Comparison of ENCODE assay signal across 9 mouse cellular contexts in genomic region chr9:65664163-65664562, GRCm38 (mm10). TPM values are rescaled to one million over a fixed set of nuclear protein-coding genes. Genes with fewer than 3 reads are reported as not detected.
DNase-seq lines count a peak whose midpoint lies in the region; ATAC-seq and TF ChIP-seq lines count a peak whose summit lies in the region.
"Had no signal": no experiment of that assay in that cellular context is flagged by ENCODE, and none has a peak within 500 bp of the region (broad histone marks: within the 10 kb centered on the region; RNA-seq: fewer than 3 reads in every experiment).

No protein-coding gene starts in this region.

- H3K4me1 ChIP-seq in midbrain, embryonic 11.5 days (ENCODE audit: control insufficient read depth, insufficient read depth, low read length): no peaks in the 10 kb centered on the region
- H3K4me1 ChIP-seq in midbrain, embryonic 16.5 days (ENCODE audit: control insufficient read depth, insufficient read depth, low read length): no peaks in the 10 kb centered on the region
- H3K4me1 ChIP-seq in embryonic facial prominence, embryonic 10.5 days: peaks cover 4% of the 10 kb centered on the region; the same call in 1 of the 2 replicates
- no peaks in the 10 kb centered on the region for H3K4me1 ChIP-seq in lung, embryonic 14.5 days (ENCODE audit: insufficient read depth)

- H3K27me3 ChIP-seq in midbrain, embryonic 11.5 days (ENCODE audit: control insufficient read depth, insufficient read depth, low read length): no peaks in the 10 kb centered on the region
- no peaks in the 10 kb centered on the region for H3K27me3 ChIP-seq in midbrain, embryonic 16.5 days (ENCODE audit: control insufficient read depth, insufficient read depth, low read depth, low read length)
- no peaks in the 10 kb centered on the region for H3K27me3 ChIP-seq in embryonic facial prominence, embryonic 10.5 days (replicated peaks; ENCODE audit: low read depth, poor library complexity, severe bottlenecking)
- no peaks in the 10 kb centered on the region for H3K27me3 ChIP-seq in lung, embryonic 14.5 days (ENCODE audit: insufficient read depth, low read length)

- no peak overlapping the region for H3K9ac ChIP-seq in midbrain, embryonic 11.5 days (ENCODE audit: low read length)
- H3K9ac ChIP-seq in midbrain, embryonic 16.5 days (ENCODE audit: low read depth, low read length): no peak overlapping the region
- H3K9ac ChIP-seq in lung, embryonic 14.5 days: no peak overlapping the region

- H3K9me3 ChIP-seq in midbrain, embryonic 11.5 days (ENCODE audit: control insufficient read depth, low read length): no peaks in the 10 kb centered on the region
- no peaks in the 10 kb centered on the region for H3K9me3 ChIP-seq in midbrain, embryonic 16.5 days (replicated peaks; ENCODE audit: control insufficient read depth, low read length, poor library complexity, severe bottlenecking)
- H3K9me3 ChIP-seq in embryonic facial prominence, embryonic 10.5 days: no peaks in the 10 kb centered on the region
- no peaks in the 10 kb centered on the region for H3K9me3 ChIP-seq in lung, embryonic 14.5 days (ENCODE audit: low read depth, low read length)

- DNase-seq in midbrain, embryonic 11.5 days (ENCODE audit: low spot score, missing footprints): peak; percentile 87
- DNase-seq in WW6 (ENCODE audit: low read depth, low spot score): peak; percentile 67
- DNase-seq in embryonic facial prominence, embryonic 10.5 days (ENCODE audit: low spot score): peak; percentile 73
- peak; percentile 83 for DNase-seq in lung, embryonic 14.5 days
- peak; percentile 40 for DNase-seq in right cerebral cortex, postnatal 25 days

- no peak overlapping the region for H3K4me2 ChIP-seq in midbrain, embryonic 11.5 days
- H3K4me2 ChIP-seq in midbrain, embryonic 16.5 days (ENCODE audit: low read length): no peak overlapping the region
- no peak overlapping the region for H3K4me2 ChIP-seq in lung, embryonic 14.5 days

- ATAC-seq in midbrain, embryonic 11.5 days (ENCODE audit: low FRiP score): no peak
- no peak for ATAC-seq in midbrain, embryonic 16.5 days
- peak; percentile 50 for ATAC-seq in inflammation-experienced regulatory T-cells, adult 6 months
- no peak for ATAC-seq in lung, embryonic 14.5 days (ENCODE audit: insufficient read depth)
- no peak for ATAC-seq in megakaryocyte-erythroid progenitor cell, adult 5-6 weeks (replicated peaks; ENCODE audit: low FRiP score, low TSS enrichment, poor library complexity, severe bottlenecking)

- no peak overlapping the region for H3K4me3 ChIP-seq in midbrain, embryonic 11.5 days (ENCODE audit: low read depth, low read length)
- H3K4me3 ChIP-seq in midbrain, embryonic 16.5 days (ENCODE audit: low read depth, low read length): no peak overlapping the region
- no peak overlapping the region for H3K4me3 ChIP-seq in embryonic facial prominence, embryonic 10.5 days
- H3K4me3 ChIP-seq in lung, embryonic 14.5 days (ENCODE audit: low read depth, low read length): no peak overlapping the region
- H3K4me3 ChIP-seq: myocyte had no signal

- no peak overlapping the region for H3K27ac ChIP-seq in midbrain, embryonic 11.5 days (ENCODE audit: low read depth, low read length)
- H3K27ac ChIP-seq in midbrain, embryonic 16.5 days (ENCODE audit: low read length): no peak overlapping the region
- H3K27ac ChIP-seq in embryonic facial prominence, embryonic 10.5 days (replicated peaks): no peak overlapping the region
- H3K27ac ChIP-seq in lung, embryonic 14.5 days (ENCODE audit: low read depth): no peak overlapping the region

- WGBS in midbrain, embryonic 11.5 days: 3% methylated on average over 3 of the region's 3 CpGs
- 4% methylated on average over 3 of the region's 3 CpGs for WGBS in midbrain, embryonic 16.5 days
- 3% methylated on average over 3 of the region's 3 CpGs for WGBS in embryonic facial prominence, embryonic 10.5 days
- WGBS in lung, embryonic 14.5 days: 2% methylated on average over 3 of the region's 3 CpGs

- H3K36me3 ChIP-seq in midbrain, embryonic 11.5 days (ENCODE audit: control insufficient read depth, insufficient read depth, low read length): no peaks in the 10 kb centered on the region
- no peaks in the 10 kb centered on the region for H3K36me3 ChIP-seq in midbrain, embryonic 16.5 days (ENCODE audit: control insufficient read depth, insufficient read depth, low read length)
- H3K36me3 ChIP-seq in embryonic facial prominence, embryonic 10.5 days (replicated peaks): no peaks in the 10 kb centered on the region
- H3K36me3 ChIP-seq in lung, embryonic 14.5 days (ENCODE audit: insufficient read depth): no peaks in the 10 kb centered on the region

- peak; percentile 89 for TF ChIP-seq CTCF in lung, embryonic 14.5 days (IDR thresholded peaks at IDR 0.05; ENCODE audit: low read depth)

RNA-seq across cellular contexts. Expression of gene Oaz2, which starts 3.6 kb away (rescaled TPM):
- polyA plus RNA-seq in midbrain, embryonic 11.5 days (2014; fragmentation: Nextera tagmentation; extraction: Ambion mirVana): 199 and 215 TPM in 2 replicates
- polyA plus RNA-seq in midbrain, embryonic 16.5 days (2015; fragmentation: Nextera tagmentation; extraction: Ambion mirVana): 384 and 407 TPM in 2 replicates
- 251 and 270 TPM in 2 replicates for polyA plus RNA-seq in embryonic facial prominence, embryonic 10.5 days (2016; fragmentation: Nextera tagmentation; extraction: Ambion mirVana)
- 10 to 100 TPM; 26.3 to 30.5 (median 26.9) TPM for polyA plus RNA-seq in inflammation-experienced regulatory T-cells, adult 6 months (2017; shearing (Covaris generic))
- 263 and 267 TPM in 2 replicates for polyA plus RNA-seq in lung, embryonic 14.5 days (2014; fragmentation: Nextera tagmentation; extraction: Ambion mirVana)
- total RNA-seq in megakaryocyte-erythroid progenitor cell, adult 5-6 weeks (2014; fragmentation: Nextera tagmentation): 22.1 and 23.4 TPM in 2 replicates
- 34.7 and 36.1 TPM in 2 replicates for total RNA-seq in megakaryocyte-erythroid progenitor cell, adult 5-6 weeks (2017)

RNA-seq across cellular contexts. Expression of gene Rbpms2, which starts 34.7 kb away (rescaled TPM):
- 19.7 and 24.0 TPM in 2 replicates for polyA plus RNA-seq in midbrain, embryonic 11.5 days (2014; fragmentation: Nextera tagmentation; extraction: Ambion mirVana)
- polyA plus RNA-seq in midbrain, embryonic 16.5 days (2015; fragmentation: Nextera tagmentation; extraction: Ambion mirVana): 2.9 TPM in 2 replicates
- 26.2 and 26.4 TPM in 2 replicates for polyA plus RNA-seq in embryonic facial prominence, embryonic 10.5 days (2016; fragmentation: Nextera tagmentation; extraction: Ambion mirVana)
- 1 to 10 TPM in 1 of 3 experiments, not detected in 2; 1.0 TPM for polyA plus RNA-seq in inflammation-experienced regulatory T-cells, adult 6 months (2017; shearing (Covaris generic))
- 20.3 and 25.3 TPM in 2 replicates for polyA plus RNA-seq in lung, embryonic 14.5 days (2014; fragmentation: Nextera tagmentation; extraction: Ambion mirVana)
- total RNA-seq in megakaryocyte-erythroid progenitor cell, adult 5-6 weeks (2014; fragmentation: Nextera tagmentation): 1.9 TPM in 1 of 2 replicates, not detected in the other
- total RNA-seq in megakaryocyte-erythroid progenitor cell, adult 5-6 weeks (2017): 2.5 and 2.8 TPM in 2 replicates
